Mouse (Mus musculus) brain, embryonic 14.5 days (tissue): Measurements from ENCODE around the gene BC017158.

Source experiments
- CTCF ChIP-seq: fragments of 200-500 bp; IDR thresholded peaks from 2 replicates; pipeline ENCODE4 v1.5.1; 2012; ENCODE audit warnings: inconsistent platforms, mild to moderate bottlenecking, moderate library complexity, borderline replicate concordance; ENCODE audit not compliant: insufficient read depth, insufficient read length; ENCODE audit errors: extremely low read depth
- POLR2A ChIP-seq: fragments of 200-500 bp; IDR thresholded peaks from 2 replicates; pipeline ENCODE4 v1.6.1; 2012; ENCODE audit warnings: mild to moderate bottlenecking, inconsistent platforms, borderline replicate concordance; ENCODE audit not compliant: poor library complexity, insufficient read depth, insufficient read length, severe bottlenecking; ENCODE audit errors: extremely low read depth

DNA sequence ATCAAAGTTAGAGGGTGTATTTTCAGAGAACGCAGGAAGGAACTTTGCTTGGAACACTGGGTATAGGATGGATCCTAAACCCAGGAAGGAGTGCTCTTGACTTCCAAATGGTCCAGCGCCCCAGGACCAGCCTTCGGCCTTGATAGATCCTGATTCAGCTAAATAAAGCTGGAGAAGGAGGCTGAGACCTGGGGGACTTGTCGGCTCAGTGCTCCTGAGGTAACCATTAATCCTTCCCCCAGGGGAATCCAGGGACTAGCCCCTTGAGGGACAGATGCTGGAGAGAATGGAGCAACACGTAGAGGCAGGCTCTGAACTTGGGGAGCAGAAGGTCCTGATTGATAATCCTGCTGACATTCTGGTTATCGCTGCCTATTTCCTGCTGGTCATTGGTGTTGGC lies 32.6 kb downstream of the BC017158 start, which contains the start of gene Slc5a2:
- TF ChIP-seq CTCF (no peak), POLR2A (no peak)
